Mouse (Mus musculus) midbrain, embryonic 10.5 days (tissue): Measurements from ENCODE around the gene Dync2h1. TPM values are rescaled to one million over a fixed set of nuclear protein-coding genes. Genes with fewer than 3 reads are reported as not detected.
"Not testable (repeated sequence)": the region's sequence is repeated elsewhere in the genome, so short reads cannot be mapped to it uniquely, and the experiment has no call there.

Experiments
- DNase-seq: peaks from one replicate; pipeline ENCODE4 v3.0.0-alpha.2; 2017; ENCODE audit warnings: low spot score
- H3K27ac ChIP-seq: fragments of 300-500 bp; sonication (generic); replicated peaks from 2 replicates; pipeline ENCODE4 v1.5.1; 2016; ENCODE audit warnings: mild to moderate bottlenecking
- H3K27me3 ChIP-seq: fragments of 300-500 bp; sonication (generic); 2 replicates; pipeline ENCODE4 v1.6.1; 2016; ENCODE audit warnings: low read depth, mild to moderate bottlenecking; ENCODE audit not compliant: poor library complexity, severe bottlenecking
- H3K36me3 ChIP-seq: fragments of 300-500 bp; sonication (generic); 2 replicates; pipeline ENCODE4 v1.6.1; 2016; ENCODE audit warnings: mild to moderate bottlenecking, moderate library complexity
- H3K4me1 ChIP-seq: fragments of 300-500 bp; sonication (generic); 2 replicates; pipeline ENCODE4 v1.6.1; 2016
- H3K4me3 ChIP-seq: fragments of 300-500 bp; sonication (generic); 2 replicates; pipeline ENCODE4 v1.5.1; 2016; ENCODE audit warnings: mild to moderate bottlenecking, moderate library complexity
- H3K9me3 ChIP-seq: fragments of 300-500 bp; sonication (generic); replicated peaks from 2 replicates; pipeline ENCODE4 v1.6.1; 2016; ENCODE audit warnings: mild to moderate bottlenecking
- WGBS: fragments of 180-500 bp; shearing (Covaris S2); methylation state at CpG from one replicate; pipeline ENCODE4 v1.1.7; 2016; 5-methylcytosine and 5-hydroxymethylcytosine counted together
- polyA plus RNA-seq: library from polyadenylated mRNA; unstranded; fragments of >200 nt; fragmentation: Nextera tagmentation; extraction: Ambion mirVana; gene quantifications from 2 replicates; pipeline ENCODE4 v1.2.1, GENCODE M21; 2016

Gene Dync2h1
- 24.3 and 24.9 TPM in 2 replicates for polyA plus RNA-seq

DNA sequence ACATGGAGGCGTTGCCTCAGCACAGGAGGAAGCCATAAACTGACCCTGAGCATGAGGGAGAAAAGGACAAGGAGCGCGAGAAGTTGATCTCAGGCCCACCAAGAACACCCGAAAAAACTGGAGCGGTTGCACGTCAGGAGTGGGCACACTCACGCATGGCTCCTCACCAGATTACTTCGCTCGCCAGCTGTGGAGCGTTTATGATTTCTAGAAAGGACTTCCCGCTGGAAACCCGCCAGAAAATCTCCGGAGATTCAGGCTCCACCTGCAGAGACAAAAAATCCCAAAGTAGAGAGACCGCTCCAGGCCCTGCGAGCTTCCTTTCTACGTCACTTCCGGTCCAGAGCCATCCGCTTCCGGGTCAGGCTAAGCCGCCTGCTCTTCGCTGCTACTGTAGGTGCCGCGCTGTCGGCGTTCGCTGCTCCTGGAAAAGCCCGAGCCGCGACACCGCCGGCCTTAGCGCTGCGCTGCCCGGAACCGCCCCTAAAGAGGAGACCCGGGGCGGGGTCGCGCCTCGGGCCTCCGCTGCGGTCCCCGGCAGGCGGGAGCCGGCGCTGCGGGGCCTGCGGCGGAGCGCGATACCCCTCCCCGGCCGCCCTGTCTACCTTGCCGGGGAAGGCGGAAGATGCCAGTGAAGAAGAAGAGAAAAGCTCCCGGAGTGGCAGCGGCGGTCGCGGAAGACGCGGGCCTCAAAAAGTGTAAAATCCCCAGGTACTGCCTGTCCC lies at the start of gene Dync2h1, which contains the start of gene Dcun1d5:
TSS of gene Dync2h1 (minus strand) at position 275 of the 725 bp plus-strand sequence.
TSS of gene Dcun1d5 (plus strand) at position 349 of the 725 bp plus-strand sequence.
- Histone ChIP-seq H3K9me3 (no peaks in the 10 kb centered on the region), H3K36me3 (peaks cover 20% of the 10 kb centered on the region), H3K4me3 (peak within 1 kb of the TSS; percentile 78), H3K4me1 (peaks cover 25% of the 10 kb centered on the region), H3K27me3 (no peaks in the 10 kb centered on the region), H3K27ac (peak within 1 kb of the TSS; percentile 92)
- DNase-seq: peak; percentile 90
- under 1% methylated on average over 61 of the region's 62 CpGs for WGBS

- no peak overlapping the region for H3K4me3 ChIP-seq
- H3K36me3 ChIP-seq: 0 out of 2 replicates have a peak, but pooled peaks cover 3% of the 10 kb centered on the region
- no peak for DNase-seq
- no peaks in the 10 kb centered on the region for H3K27me3 ChIP-seq
- 88% methylated on average over 7 of the region's 7 CpGs for WGBS
- no peaks in the 10 kb centered on the region for H3K9me3 ChIP-seq
- H3K4me1 ChIP-seq: no peaks in the 10 kb centered on the region
- H3K27ac ChIP-seq: no peak overlapping the region
Measured at GRCm38 (mm10) chr9:7221460-7221859, 37.2 kb upstream of the Dync2h1 start.

- Histone ChIP-seq H3K9me3 (no peaks in the 10 kb centered on the region), H3K36me3 (0 out of 2 replicates have a peak, but pooled peaks cover 3% of the 10 kb centered on the region), H3K4me1 (no peaks in the 10 kb centered on the region), H3K27me3 (no peaks in the 10 kb centered on the region), H3K27ac (no peak overlapping the region), H3K4me3 (no peak overlapping the region)
- 86% methylated on average over 5 of the region's 5 CpGs for WGBS
- DNase-seq: no peak
Measured at GRCm38 (mm10) chr9:7221024-7221423, 36.8 kb upstream of the Dync2h1 start.

- no peaks in the 10 kb centered on the region for H3K27me3 ChIP-seq
- no peak overlapping the region for H3K27ac ChIP-seq
- H3K4me3 ChIP-seq: no peak overlapping the region
- WGBS: 45% methylated on average over 2 of the region's 2 CpGs
- H3K36me3 ChIP-seq: peaks cover 22% of the 10 kb centered on the region
- no peaks in the 10 kb centered on the region for H3K9me3 ChIP-seq
- H3K4me1 ChIP-seq: no peaks in the 10 kb centered on the region
- no peak for DNase-seq
Measured at GRCm38 (mm10) chr9:7216240-7216639, 32.0 kb upstream of the Dync2h1 start.

- H3K27me3 ChIP-seq, DNase-seq, H3K27ac ChIP-seq, H3K4me3 ChIP-seq, H3K9me3 ChIP-seq: not testable (repeated sequence)
- Histone ChIP-seq H3K36me3 (peaks cover 28% of the 10 kb centered on the region), H3K4me1 (peaks cover 10% of the 10 kb centered on the region)
- WGBS: 100% methylated on average over 3 of the region's 3 CpGs
Measured at GRCm38 (mm10) chr9:7190694-7191093, 6.4 kb upstream of the Dync2h1 start.

DNA sequence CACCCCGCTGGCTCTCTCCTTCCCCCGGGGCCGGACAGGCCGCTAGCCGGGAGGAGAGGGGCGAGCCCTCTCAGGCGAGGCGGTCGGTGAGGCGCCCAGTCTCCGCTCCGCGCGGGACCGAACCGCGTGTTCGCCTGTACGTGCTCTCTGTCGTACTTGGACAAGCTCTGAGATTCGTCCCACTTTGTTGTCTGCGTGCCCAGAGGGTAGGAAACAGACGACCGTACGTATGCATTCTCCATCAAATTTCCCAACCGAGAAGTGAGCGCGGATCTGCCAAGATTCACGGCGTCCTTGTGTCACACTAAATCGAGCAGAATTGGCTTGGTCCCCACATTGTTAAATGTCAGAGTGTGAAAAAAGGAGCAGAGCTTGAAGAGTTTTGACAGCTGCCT lies 648 bp upstream of the Dync2h1 start:
- under 1% methylated on average over 31 of the region's 31 CpGs for WGBS
- Histone ChIP-seq H3K27me3 (no peaks in the 10 kb centered on the region), H3K4me1 (peaks cover 25% of the 10 kb centered on the region), H3K9me3 (no peaks in the 10 kb centered on the region), H3K27ac (peak overlapping the region; percentile 92), H3K36me3 (peaks cover 23% of the 10 kb centered on the region), H3K4me3 (peak overlapping the region; percentile 78)
- DNase-seq: no peak

GRCm38 (mm10) chr9:7176618-7177610 lies 7.3 kb downstream of the Dync2h1 start:
- no peaks in the 10 kb centered on the region for H3K27me3 ChIP-seq
- 9% methylated on average over 41 of the region's 41 CpGs for WGBS
- H3K36me3 ChIP-seq: peaks cover 32% of the 10 kb centered on the region
- peak; percentile 92 for DNase-seq
- no peaks in the 10 kb centered on the region for H3K9me3 ChIP-seq
- peak overlapping the region; percentile 75 for H3K4me3 ChIP-seq
- peak overlapping the region; percentile 84 for H3K27ac ChIP-seq
- H3K4me1 ChIP-seq: peaks cover 17% of the 10 kb centered on the region

DNA sequence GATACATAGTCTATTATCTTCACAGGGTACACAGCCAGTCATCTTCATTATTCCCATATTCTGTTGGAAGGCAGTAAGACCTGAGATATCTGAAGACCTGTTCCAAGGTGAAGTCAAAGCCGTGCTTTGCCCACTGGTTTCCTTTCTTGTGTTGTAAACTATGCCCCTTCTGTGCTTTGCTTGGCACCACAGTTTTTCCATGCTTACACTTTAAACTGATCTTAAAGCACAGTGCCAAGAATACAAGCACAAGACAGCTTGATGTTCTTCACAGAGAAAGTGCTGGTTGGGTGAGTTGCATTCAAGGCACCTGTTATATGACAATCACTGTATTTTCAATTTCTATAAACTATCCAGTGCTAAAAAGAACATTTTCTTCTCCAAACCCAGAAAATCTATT lies 10.5 kb downstream of the Dync2h1 start:
- 89% methylated on average over 1 of the region's 1 CpGs for WGBS
- Histone ChIP-seq H3K27me3 (no peaks in the 10 kb centered on the region), H3K4me1 (peaks cover 17% of the 10 kb centered on the region), H3K4me3 (no peak overlapping the region), H3K27ac (no peak overlapping the region), H3K9me3 (no peaks in the 10 kb centered on the region), H3K36me3 (peaks cover 46% of the 10 kb centered on the region)
- DNase-seq: no peak

- Histone ChIP-seq H3K27me3 (no peaks in the 10 kb centered on the region), H3K9me3 (no peaks in the 10 kb centered on the region), H3K27ac (no peak overlapping the region), H3K4me1 (no peaks in the 10 kb centered on the region), H3K4me3 (no peak overlapping the region), H3K36me3 (peaks cover 83% of the 10 kb centered on the region)
- DNase-seq: no peak
- whole genome bisulfite sequencing: 88% methylated on average over 6 of the region's 6 CpGs
Measured at GRCm38 (mm10) chr9:7167339-7167998, 16.8 kb downstream of the Dync2h1 start.

DNA sequence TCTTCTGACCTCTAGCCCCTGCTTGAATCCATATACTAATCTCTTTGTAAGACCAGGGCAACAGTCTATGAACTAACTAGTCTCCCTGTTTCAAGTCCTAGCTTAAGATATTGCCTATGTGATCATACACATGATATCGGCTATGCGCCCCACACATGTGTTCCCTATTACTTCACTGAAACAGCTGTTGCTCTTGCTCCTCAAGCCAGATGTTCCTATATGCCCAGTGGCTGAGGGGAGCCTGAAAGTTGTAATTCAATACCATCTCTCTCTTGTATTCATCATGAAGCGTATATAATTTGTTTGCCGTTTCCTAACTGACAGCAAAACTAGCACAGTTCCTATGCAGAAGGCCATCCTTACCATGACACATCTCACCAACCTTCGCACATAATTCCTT lies 23.6 kb downstream of the Dync2h1 start:
- no peak for DNase-seq
- 87% methylated on average over 5 of the region's 5 CpGs for WGBS
- Histone ChIP-seq H3K27me3 (no peaks in the 10 kb centered on the region), H3K4me1 (no peaks in the 10 kb centered on the region), H3K4me3 (no peak overlapping the region), H3K36me3 (peaks cover 91% of the 10 kb centered on the region), H3K9me3 (no peaks in the 10 kb centered on the region), H3K27ac (no peak overlapping the region)

DNA sequence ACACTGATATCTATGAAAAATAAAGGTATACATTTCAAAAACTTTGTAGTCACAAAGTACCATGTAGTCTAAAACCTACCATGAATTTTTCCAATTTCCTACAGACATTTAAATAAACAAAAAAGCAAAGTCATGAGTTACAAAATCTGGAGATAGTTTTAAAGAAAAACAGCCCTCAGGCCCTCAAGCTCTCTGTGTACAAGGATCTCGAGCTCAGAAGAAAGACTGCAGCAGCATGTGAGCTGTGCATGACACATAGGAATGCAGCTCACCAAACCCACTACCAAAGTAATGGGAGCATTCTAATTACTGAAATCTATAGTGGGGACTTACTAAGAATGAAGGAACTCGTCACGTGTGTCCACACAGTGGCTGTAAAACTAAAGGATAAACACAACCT lies 24.5 kb downstream of the Dync2h1 start:
- DNase-seq: no peak
- H3K4me1 ChIP-seq: no peaks in the 10 kb centered on the region
- no peak overlapping the region for H3K27ac ChIP-seq
- H3K4me3 ChIP-seq: no peak overlapping the region
- H3K27me3 ChIP-seq: no peaks in the 10 kb centered on the region
- WGBS: 77% methylated on average over 3 of the region's 3 CpGs
- peaks cover 93% of the 10 kb centered on the region for H3K36me3 ChIP-seq
- no peaks in the 10 kb centered on the region for H3K9me3 ChIP-seq

GRCm38 (mm10) chr9:7158605-7159004 lies 25.6 kb downstream of the Dync2h1 start:
- DNase-seq: no peak
- Histone ChIP-seq H3K27ac (no peak overlapping the region), H3K4me3 (no peak overlapping the region), H3K27me3 (no peaks in the 10 kb centered on the region), H3K9me3 (no peaks in the 10 kb centered on the region), H3K36me3 (peaks cover 88% of the 10 kb centered on the region), H3K4me1 (no peaks in the 10 kb centered on the region)
- 94% methylated on average over 7 of the region's 7 CpGs for WGBS
